Mouse (Mus musculus): ENCODE measurements around the gene Echs1. TPM values are rescaled to one million over a fixed set of nuclear protein-coding genes. Genes with fewer than 3 reads are reported as not detected.

Gene Echs1
- total and polyA plus RNA-seq, 3 experiments, result 43.3 to 72.0 (median 47.8) TPM

GRCm38 (mm10) chr7:140060936-140061831 is 55.1 kb downstream of the Echs1 start:
- H3K36me3 ChIP-seq (replicated peaks in 1 of 2; ENCODE audit: control insufficient read depth in 1 of 2, insufficient read depth in 1 of 2, low read length in 1 of 2), result no peaks in the 10 kb centered on the region
- DNase-seq (ENCODE audit: extremely low read depth), result no peak
- H3K9ac ChIP-seq (ENCODE audit: insufficient read depth, low read depth), result no peak overlapping the region
- dilution Hi-C loops (cut with MboI; ENCODE audit: extremely low pct_ligation_motif_present, extremely low pct_unique_long_range_greater_than_20kb, low sequenced_read_pairs), result no loop called here
- TF ChIP-seq JUN (IDR thresholded peaks at IDR 0.05; ENCODE audit: insufficient read depth, low read depth, low read length), result no peak
- no peak for TF ChIP-seq RAD21 (IDR thresholded peaks at IDR 0.05; ENCODE audit: low read depth, low read length)
- no peaks in the 10 kb centered on the region for H3K79me2 ChIP-seq (replicated peaks; ENCODE audit: control insufficient read depth, extremely low read depth, insufficient read depth, poor library complexity, severe bottlenecking)
- no peak overlapping the region for H3K27ac ChIP-seq (ENCODE audit: insufficient read depth, low read depth)
- in situ Hi-C loops (cut with MboI; ENCODE audit: low pct_ligation_motif_present, low pct_unique_long_range_greater_than_20kb, low sequenced_read_pairs), result loop anchor here (10.0 kb wide), 1 partner anchor 156 kb away; no protein-coding TSS in a partner anchor
- peaks cover 6 to 18% of the 10 kb centered on the region in 2 experiments; a peak in 3 of 4 replicates for H3K4me1 ChIP-seq (ENCODE audit: control insufficient read depth in 1 of 2, insufficient read depth in 2 of 2)
- peaks cover 10% of the 10 kb centered on the region for H3K27me3 ChIP-seq (replicated peaks)
- no peak overlapping the region for H3K4me2 ChIP-seq (ENCODE audit: insufficient read depth, low read depth, poor library complexity, severe bottlenecking)
- H3K9me3 ChIP-seq (replicated peaks; ENCODE audit: low read length), result no peaks in the 10 kb centered on the region
- H3K4me3 ChIP-seq (replicated peaks in 1 of 3; ENCODE audit: low read depth in 2 of 3, low read length in 2 of 3, poor library complexity in 1 of 3), result no peak overlapping the region

GRCm38 (mm10) chr7:140059601-140060000 is 56.7 kb downstream of the Echs1 start:
- in situ Hi-C loops (cut with MboI; ENCODE audit: low pct_ligation_motif_present, low pct_unique_long_range_greater_than_20kb, low sequenced_read_pairs), result no loop called here
- no peak for DNase-seq (ENCODE audit: extremely low read depth)
- dilution Hi-C loops (cut with MboI; ENCODE audit: extremely low pct_ligation_motif_present, extremely low pct_unique_long_range_greater_than_20kb, low sequenced_read_pairs), result no loop called here
- H3K4me3 ChIP-seq (replicated peaks in 1 of 3; ENCODE audit: low read depth in 2 of 3, low read length in 2 of 3, poor library complexity in 1 of 3), result no peak overlapping the region
- H3K27ac ChIP-seq (ENCODE audit: insufficient read depth, low read depth), result no peak overlapping the region
- no peaks in the 10 kb centered on the region for H3K36me3 ChIP-seq (replicated peaks in 1 of 2; ENCODE audit: control insufficient read depth in 1 of 2, insufficient read depth in 1 of 2, low read length in 1 of 2)
- TF ChIP-seq POLR2A (IDR thresholded peaks at IDR 0.05; ENCODE audit: low read depth, low read length) (no peak), CHD2 (IDR thresholded peaks at IDR 0.05; ENCODE audit: low read length) (no peak), ZMIZ1 (IDR thresholded peaks at IDR 0.05; ENCODE audit: low read depth, low read length) (no peak), TBP (conservative IDR thresholded peaks at IDR 0.05; ENCODE audit: low read depth, low read length) (no peak), EP300 (IDR thresholded peaks at IDR 0.05; ENCODE audit: low read length) (no peak)
- H3K79me2 ChIP-seq (replicated peaks; ENCODE audit: control insufficient read depth, extremely low read depth, insufficient read depth, poor library complexity, severe bottlenecking), result no peaks in the 10 kb centered on the region
- H3K27me3 ChIP-seq (replicated peaks), result peaks cover 7% of the 10 kb centered on the region
- no peak overlapping the region for H3K9ac ChIP-seq (ENCODE audit: insufficient read depth, low read depth)
- peaks cover 9% of the 10 kb centered on the region for H3K9me3 ChIP-seq (replicated peaks; ENCODE audit: low read length)
- H3K4me2 ChIP-seq (ENCODE audit: insufficient read depth, low read depth, poor library complexity, severe bottlenecking), result no peak overlapping the region
- H3K4me1 ChIP-seq (ENCODE audit: control insufficient read depth in 1 of 2, insufficient read depth in 2 of 2), result peaks cover 6 to 18% of the 10 kb centered on the region in 2 experiments; a peak in 3 of 4 replicates

GRCm38 (mm10) chr7:140058528-140058927 is 57.7 kb downstream of the Echs1 start:
- no peak overlapping the region for H3K4me2 ChIP-seq (ENCODE audit: insufficient read depth, low read depth, poor library complexity, severe bottlenecking)
- peaks cover 6 to 18% of the 10 kb centered on the region in 2 experiments; a peak in 3 of 4 replicates for H3K4me1 ChIP-seq (ENCODE audit: control insufficient read depth in 1 of 2, insufficient read depth in 2 of 2)
- H3K27me3 ChIP-seq (replicated peaks), result peaks cover 10% of the 10 kb centered on the region
- no peaks in the 10 kb centered on the region for H3K36me3 ChIP-seq (replicated peaks in 1 of 2; ENCODE audit: control insufficient read depth in 1 of 2, insufficient read depth in 1 of 2, low read length in 1 of 2)
- no peak for DNase-seq (ENCODE audit: extremely low read depth)
- dilution Hi-C loops (cut with MboI; ENCODE audit: extremely low pct_ligation_motif_present, extremely low pct_unique_long_range_greater_than_20kb, low sequenced_read_pairs) (no loop called here), in situ Hi-C loops (cut with MboI; ENCODE audit: low pct_ligation_motif_present, low pct_unique_long_range_greater_than_20kb, low sequenced_read_pairs) (no loop called here)
- peaks cover 9% of the 10 kb centered on the region for H3K9me3 ChIP-seq (replicated peaks; ENCODE audit: low read length)
- H3K79me2 ChIP-seq (replicated peaks; ENCODE audit: control insufficient read depth, extremely low read depth, insufficient read depth, poor library complexity, severe bottlenecking), result no peaks in the 10 kb centered on the region
- no peak overlapping the region for H3K27ac ChIP-seq (ENCODE audit: insufficient read depth, low read depth)
- H3K9ac ChIP-seq (ENCODE audit: insufficient read depth, low read depth), result no peak overlapping the region
- H3K4me3 ChIP-seq (replicated peaks in 1 of 3; ENCODE audit: low read depth in 2 of 3, low read length in 2 of 3, poor library complexity in 1 of 3), result no peak overlapping the region
- TF ChIP-seq MYC (IDR thresholded peaks at IDR 0.05; ENCODE audit: low read depth, low read length) (no peak), JUND (conservative IDR thresholded peaks at IDR 0.05; ENCODE audit: low read depth, low read length) (no peak), EP300 (IDR thresholded peaks at IDR 0.05; ENCODE audit: low read length) (no peak), SIN3A (IDR thresholded peaks at IDR 0.05; ENCODE audit: low read length) (no peak), NRF1 (IDR thresholded peaks at IDR 0.05; ENCODE audit: low read depth, low read length) (no peak), CHD2 (IDR thresholded peaks at IDR 0.05; ENCODE audit: low read length) (no peak)

All from CH12.LX (cell line).